Mouse (Mus musculus) thymus, adult 2 months (tissue): ENCODE results near the gene Rfx8. TPM values are rescaled to one million over a fixed set of nuclear protein-coding genes. Genes with fewer than 3 reads are reported as not detected.

Source experiments
- DNase-seq: peaks from one replicate; pipeline ENCODE4 v3.0.0; 2021
- H3K27ac ChIP-seq: fragments of 200-500 bp; 2 replicates; pipeline ENCODE4 v1.5.1; 2012; ENCODE audit warnings: low read length, control low read depth; ENCODE audit not compliant: control insufficient read depth, insufficient read depth
- H3K27me3 ChIP-seq: fragments of 200-500 bp; 2 replicates; pipeline ENCODE4 v1.6.1; 2012; ENCODE audit warnings: mild to moderate bottlenecking, low read length, moderate library complexity, mixed read lengths; ENCODE audit not compliant: control insufficient read depth, insufficient read depth
- H3K36me3 ChIP-seq: fragments of 200-500 bp; 2 replicates; pipeline ENCODE4 v1.6.1; 2012; ENCODE audit warnings: mild to moderate bottlenecking, low read length, moderate library complexity; ENCODE audit not compliant: control insufficient read depth, insufficient read depth
- H3K4me1 ChIP-seq: fragments of 200-500 bp; replicated peaks from 2 replicates; pipeline ENCODE4 v1.6.1; 2012; ENCODE audit warnings: low read length; ENCODE audit not compliant: control insufficient read depth, insufficient read depth
- H3K4me3 ChIP-seq: fragments of 200-500 bp; 2 replicates; pipeline ENCODE4 v1.5.1; 2012; ENCODE audit warnings: mild to moderate bottlenecking, low read length, control low read depth, moderate library complexity; ENCODE audit not compliant: control insufficient read depth, insufficient read depth
- CTCF ChIP-seq: fragments of 200-500 bp; IDR thresholded peaks from 2 replicates; pipeline ENCODE4 v1.5.1; 2012; ENCODE audit warnings: mild to moderate bottlenecking, control low read depth, low read length, moderate library complexity, borderline replicate concordance; ENCODE audit not compliant: control insufficient read depth, poor library complexity, insufficient read depth; ENCODE audit errors: extremely low read depth
- POLR2A ChIP-seq: fragments of 200-500 bp; IDR thresholded peaks from 2 replicates; pipeline ENCODE4 v1.6.1; 2012; ENCODE audit warnings: mild to moderate bottlenecking, low read length, control low read depth, moderate library complexity; ENCODE audit not compliant: control insufficient read depth, poor library complexity, insufficient read depth; ENCODE audit errors: extremely low read depth
- WGBS: fragments of 180-500 bp; shearing (Covaris S2); methylation state at CpG from one replicate; pipeline ENCODE4 v1.1.7; 2018; 5-methylcytosine and 5-hydroxymethylcytosine counted together
- polyA plus RNA-seq: library from polyadenylated mRNA; depleted of rRNA; stranded (reverse); fragments of >200 nt; gene quantifications from 2 replicates; pipeline ENCODE4 v1.2.3, GENCODE M21; 2012

The Rfx8 gene
- polyA plus RNA-seq, 1 experiment: 0.19 TPM

GRCm38 (mm10) chr1:39694756-39695155 is 26.0 kb downstream of the Rfx8 start:
- H3K4me3 ChIP-seq: no peak overlapping the region
- TF ChIP-seq POLR2A (no peak), CTCF (no peak)
- H3K4me1 ChIP-seq: peaks cover 6% of the 10 kb centered on the region; the same call in 1 of the 2 replicates
- DNase-seq: no peak
- no peaks in the 10 kb centered on the region for H3K27me3 ChIP-seq
- WGBS: 78% methylated on average over 7 of the region's 7 CpGs
- no peak overlapping the region for H3K27ac ChIP-seq
- no peaks in the 10 kb centered on the region for H3K36me3 ChIP-seq

GRCm38 (mm10) chr1:39691974-39692373 is 28.8 kb downstream of the Rfx8 start:
- Histone ChIP-seq H3K27me3 (no peaks in the 10 kb centered on the region), H3K4me1 (0 out of 2 replicates have a peak, but pooled peaks cover 3% of the 10 kb centered on the region), H3K36me3 (no peaks in the 10 kb centered on the region), H3K27ac (no peak overlapping the region), H3K4me3 (no peak overlapping the region)
- DNase-seq: no peak
- TF ChIP-seq CTCF: no peak
- no peak for TF ChIP-seq POLR2A
- 81% methylated on average over 3 of the region's 3 CpGs for WGBS

- Histone ChIP-seq H3K27ac (no peak overlapping the region), H3K4me1 (no peaks in the 10 kb centered on the region), H3K36me3 (no peaks in the 10 kb centered on the region), H3K4me3 (no peak overlapping the region), H3K27me3 (no peaks in the 10 kb centered on the region)
- 74% methylated on average over 4 of the region's 4 CpGs for WGBS
- no peak for DNase-seq
- TF ChIP-seq CTCF: no peak
- no peak for TF ChIP-seq POLR2A
Measured at GRCm38 (mm10) chr1:39691061-39691460, 29.7 kb downstream of the Rfx8 start.

GRCm38 (mm10) chr1:39688573-39688972 is 32.2 kb downstream of the Rfx8 start:
- Histone ChIP-seq H3K4me3 (no peak overlapping the region), H3K27me3 (no peaks in the 10 kb centered on the region), H3K27ac (no peak overlapping the region), H3K36me3 (no peaks in the 10 kb centered on the region), H3K4me1 (no peaks in the 10 kb centered on the region)
- TF ChIP-seq POLR2A: no peak
- no peak for TF ChIP-seq CTCF
- DNase-seq: no peak
- WGBS: 93% methylated on average over 6 of the region's 6 CpGs

GRCm38 (mm10) chr1:39687279-39687678 is 33.5 kb downstream of the Rfx8 start:
- 79% methylated on average over 9 of the region's 9 CpGs for WGBS
- TF ChIP-seq CTCF: no peak
- TF ChIP-seq POLR2A: no peak
- Histone ChIP-seq H3K4me1 (no peaks in the 10 kb centered on the region), H3K4me3 (no peak overlapping the region), H3K27ac (no peak overlapping the region), H3K36me3 (no peaks in the 10 kb centered on the region), H3K27me3 (no peaks in the 10 kb centered on the region)
- no peak for DNase-seq

- 7% methylated on average over 1 of the region's 1 CpGs for WGBS
- TF ChIP-seq CTCF: no peak
- TF ChIP-seq POLR2A: no peak
Measured at GRCm38 (mm10) chr1:39685841-39686240, 35.0 kb downstream of the Rfx8 start.

GRCm38 (mm10) chr1:39681638-39682037 is 39.2 kb downstream of the Rfx8 start:
- WGBS: 96% methylated on average over 5 of the region's 5 CpGs
- H3K4me1 ChIP-seq: no peaks in the 10 kb centered on the region
- no peaks in the 10 kb centered on the region for H3K36me3 ChIP-seq
- no peak overlapping the region for H3K27ac ChIP-seq
- no peak for TF ChIP-seq CTCF
- TF ChIP-seq POLR2A: no peak
- no peaks in the 10 kb centered on the region for H3K27me3 ChIP-seq
- DNase-seq: no peak
- no peak overlapping the region for H3K4me3 ChIP-seq

More at GRCm38 (mm10) chr1:39685841-39686240, 35.0 kb downstream of the Rfx8 start:
- H3K36me3 ChIP-seq: no peaks in the 10 kb centered on the region
- H3K27me3 ChIP-seq: no peaks in the 10 kb centered on the region
- H3K4me1 ChIP-seq: no peaks in the 10 kb centered on the region
- no peak overlapping the region for H3K27ac ChIP-seq
- peak; percentile 81 for DNase-seq
- H3K4me3 ChIP-seq: no peak overlapping the region
